Mouse (Mus musculus) olfactory bulb, adult 2 months (tissue): Measurements from ENCODE around the gene Rcl1.

Experiments used
- CTCF ChIP-seq: fragments of 200-500 bp; IDR thresholded peaks from 2 replicates; pipeline ENCODE4 v1.5.1; 2012; ENCODE audit warnings: low read depth, mild to moderate bottlenecking, low read length, moderate library complexity; ENCODE audit not compliant: insufficient read depth
- POLR2A ChIP-seq: fragments of 200-500 bp; IDR thresholded peaks from 2 replicates; pipeline ENCODE4 v1.6.1; 2012; ENCODE audit warnings: mild to moderate bottlenecking, low read depth, low read length, moderate library complexity; ENCODE audit not compliant: insufficient read depth

GRCm38 (mm10) chr19:29180336-29180735 lies 79.2 kb downstream of the Rcl1 start:
- TF ChIP-seq CTCF (no peak), POLR2A (no peak)
